Mouse (Mus musculus) liver, adult 2 months (tissue): ENCODE data around the gene Fndc10. TPM values are rescaled to one million over a fixed set of nuclear protein-coding genes. Genes with fewer than 3 reads are reported as not detected.
"Not testable (repeated sequence)": the region's sequence is repeated elsewhere in the genome, so short reads cannot be mapped to it uniquely, and the experiment has no call there.

Source experiments
- DNase-seq: peaks from one replicate; pipeline ENCODE4 v3.0.0-alpha.2; 2011; ENCODE audit warnings: low read depth, low spot score; ENCODE audit errors: extremely low read depth
- H3K27ac ChIP-seq: fragments of 200-500 bp; replicated peaks from 2 replicates; pipeline ENCODE4 v1.5.1; 2012; ENCODE audit warnings: low read depth, mild to moderate bottlenecking, control low read depth, inconsistent platforms, low read length; ENCODE audit not compliant: insufficient read depth
- H3K27me3 ChIP-seq: fragments of 200-500 bp; 2 replicates; pipeline ENCODE4 v1.6.1; 2012; ENCODE audit warnings: mild to moderate bottlenecking, moderate library complexity, low read length, inconsistent platforms; ENCODE audit not compliant: control insufficient read depth, insufficient read depth
- H3K36me3 ChIP-seq: fragments of 200-500 bp; 2 replicates; pipeline ENCODE4 v1.6.1; 2012; ENCODE audit warnings: low read length, inconsistent platforms; ENCODE audit not compliant: control insufficient read depth, insufficient read depth
- H3K4me1 ChIP-seq: fragments of 200-500 bp; 2 replicates; pipeline ENCODE4 v1.6.1; 2011; ENCODE audit warnings: low read length; ENCODE audit not compliant: control insufficient read depth, insufficient read depth
- H3K4me3 ChIP-seq: fragments of 200-500 bp; 2 replicates; pipeline ENCODE4 v1.5.1; 2011; ENCODE audit warnings: low read depth, mild to moderate bottlenecking, control low read depth, low read length, moderate library complexity; ENCODE audit not compliant: insufficient read depth
- H3K79me2 ChIP-seq: fragments of 200-500 bp; 2 replicates; pipeline ENCODE4 v1.6.1; 2012; ENCODE audit warnings: inconsistent platforms, mild to moderate bottlenecking, low read length, moderate library complexity; ENCODE audit not compliant: control insufficient read depth, insufficient read depth
- H3K9ac ChIP-seq: fragments of 200-500 bp; 2 replicates; pipeline ENCODE4 v1.6.1; 2012; ENCODE audit warnings: low read depth, mild to moderate bottlenecking, control low read depth, inconsistent platforms, low read length
- CTCF ChIP-seq: fragments of 200-500 bp; IDR thresholded peaks from 2 replicates; pipeline ENCODE4 v1.5.1; 2011; ENCODE audit warnings: low read depth, low read length, control low read depth
- POLR2A ChIP-seq: fragments of 200-500 bp; IDR thresholded peaks from 2 replicates; pipeline ENCODE4 v1.6.1; 2011; ENCODE audit warnings: low read length, control low read depth; ENCODE audit not compliant: insufficient read depth; ENCODE audit errors: extremely low read depth
- WGBS: fragments of 180-500 bp; shearing (Covaris S2); methylation state at CpG from one replicate; pipeline ENCODE4 v1.1.7; 2018; 5-methylcytosine and 5-hydroxymethylcytosine counted together
- polyA plus RNA-seq: library from polyadenylated mRNA; depleted of rRNA; stranded (reverse); fragments of >200 nt; gene quantifications from 2 replicates; pipeline ENCODE4 v1.2.3, GENCODE M21; 2012
- total RNA-seq: library from RNA; depleted of rRNA; stranded (reverse); fragments of >200 nt; gene quantifications from 2 replicates; pipeline ENCODE4 v1.2.3, GENCODE M21; 2014

Fndc10 gene
- total and polyA plus RNA-seq, 2 experiments = 0.37 to 0.77 TPM

DNA sequence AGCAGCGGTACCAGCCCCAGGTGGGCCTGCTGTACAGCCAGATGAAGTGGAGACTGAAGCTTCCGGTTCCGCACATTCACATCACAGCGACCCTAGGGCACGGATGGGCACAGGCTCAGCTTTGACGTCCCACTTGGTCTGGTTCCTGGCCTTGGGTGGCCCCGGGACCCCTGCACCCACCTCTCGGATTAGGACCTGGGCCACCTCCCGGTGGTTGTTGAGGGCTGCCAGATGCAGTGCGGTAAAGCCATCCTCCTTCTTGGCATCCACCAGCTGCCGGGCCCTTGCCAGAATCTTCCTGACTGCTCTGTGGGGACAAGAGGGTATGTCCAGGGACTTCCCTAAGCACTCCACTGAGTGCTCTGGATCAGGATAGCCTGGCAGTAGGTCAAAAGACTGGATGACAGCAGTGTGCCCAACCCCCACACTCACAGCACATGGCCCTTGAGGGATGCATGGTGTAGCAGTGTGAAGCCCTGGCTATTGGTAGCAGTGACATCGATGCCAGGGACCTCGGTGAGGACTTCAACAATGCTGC lies 37.9 kb upstream of the Fndc10 start:
- Histone ChIP-seq H3K27me3 (no peaks in the 10 kb centered on the region), H3K79me2 (no peaks in the 10 kb centered on the region), H3K36me3 (no peaks in the 10 kb centered on the region; the same call in 1 of the 2 replicates), H3K9ac (no peak overlapping the region), H3K27ac (no peak overlapping the region), H3K4me3 (no peak overlapping the region), H3K4me1 (0 out of 2 replicates have a peak, but pooled peaks cover 2% of the 10 kb centered on the region)
- DNase-seq = no peak
- TF ChIP-seq CTCF (no peak), POLR2A (no peak)
- WGBS = 94% methylated on average over 13 of the region's 13 CpGs

DNA sequence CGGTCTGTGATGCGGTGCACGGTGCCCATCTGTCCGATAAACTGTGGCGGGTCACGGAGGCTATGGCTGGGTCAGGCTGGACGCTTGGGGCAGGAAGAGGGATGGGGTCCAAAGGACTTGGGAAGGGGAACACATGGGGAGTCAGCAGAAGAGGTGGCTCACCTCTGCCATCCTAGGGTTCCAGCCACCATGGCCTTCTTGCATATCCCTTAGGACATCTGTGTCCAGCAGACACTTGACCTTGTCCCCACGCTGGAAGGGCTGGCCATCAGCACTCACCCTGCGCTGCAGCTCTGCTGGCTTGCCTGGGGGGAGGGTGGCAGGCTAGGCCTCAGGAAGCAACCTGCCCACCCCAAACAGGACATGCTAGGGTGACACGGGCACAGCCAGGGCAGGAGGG lies 35.2 kb upstream of the Fndc10 start:
- Histone ChIP-seq H3K79me2 (no peaks in the 10 kb centered on the region), H3K27ac (no peak overlapping the region), H3K36me3 (no peaks in the 10 kb centered on the region; the same call in 1 of the 2 replicates), H3K4me3 (no peak overlapping the region), H3K27me3 (no peaks in the 10 kb centered on the region), H3K4me1 (0 out of 2 replicates have a peak, but pooled peaks cover 2% of the 10 kb centered on the region), H3K9ac (no peak overlapping the region)
- DNase-seq = no peak
- TF ChIP-seq CTCF = no peak
- TF ChIP-seq POLR2A = no peak
- WGBS = 92% methylated on average over 10 of the region's 10 CpGs

DNA sequence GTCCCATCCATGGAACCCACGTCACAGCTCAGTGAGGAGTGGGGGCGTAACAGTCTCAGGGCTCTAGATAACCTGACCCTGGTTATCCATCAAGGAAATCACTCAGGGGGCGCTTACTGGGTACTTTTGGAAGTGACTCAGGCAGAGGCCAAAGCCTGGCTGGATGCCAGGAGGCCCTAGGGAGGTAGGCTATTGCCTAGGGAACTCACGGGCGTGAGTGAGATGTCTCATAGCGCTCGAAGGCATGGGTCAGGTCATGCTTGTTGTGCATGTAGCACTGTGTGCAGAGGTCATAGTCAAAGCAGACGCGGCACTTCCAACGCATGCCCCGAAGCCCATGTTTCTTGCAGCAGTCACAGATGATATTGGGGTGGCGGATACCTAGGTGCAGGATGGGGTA lies 33.5 kb upstream of the Fndc10 start:
- WGBS = 73% methylated on average over 12 of the region's 12 CpGs

DNA sequence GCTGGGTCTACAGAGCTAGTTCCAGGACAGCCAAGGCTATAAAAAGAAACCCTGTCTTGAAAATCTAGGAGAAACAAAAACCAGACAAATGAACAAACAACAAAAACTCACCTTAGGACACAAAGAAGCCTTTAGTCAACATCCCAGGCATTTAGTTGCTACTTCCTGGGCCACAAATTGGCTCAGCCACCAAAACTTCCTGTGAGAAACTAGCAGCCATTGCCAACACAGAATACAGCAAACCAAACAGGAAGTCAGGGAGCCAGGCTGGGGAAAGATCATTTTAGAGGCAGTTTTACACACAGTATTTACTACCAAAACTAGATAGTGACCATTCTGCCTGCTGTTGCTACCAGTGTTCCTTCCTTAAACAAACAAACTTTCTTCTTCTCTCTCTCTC lies 27.2 kb upstream of the Fndc10 start:
- DNase-seq = peak; percentile 36
- no peak for TF ChIP-seq POLR2A
- no peak for TF ChIP-seq CTCF
- no peaks in the 10 kb centered on the region for H3K27me3 ChIP-seq
- H3K4me3 ChIP-seq = no peak overlapping the region
- peaks cover 5% of the 10 kb centered on the region for H3K4me1 ChIP-seq
- H3K27ac ChIP-seq = no peak overlapping the region
- H3K36me3 ChIP-seq = no peaks in the 10 kb centered on the region
- H3K79me2 ChIP-seq = peaks cover 6% of the 10 kb centered on the region; the same call in 1 of the 2 replicates
- no peak overlapping the region for H3K9ac ChIP-seq

More for the DNA sequence above, 33.5 kb upstream of the Fndc10 start:
- H3K27ac ChIP-seq = no peak overlapping the region
- H3K4me3 ChIP-seq = no peak overlapping the region
- TF ChIP-seq POLR2A (no peak), CTCF (no peak)
- H3K36me3 ChIP-seq = no peaks in the 10 kb centered on the region; the same call in 1 of the 2 replicates
- no peak overlapping the region for H3K9ac ChIP-seq
- H3K27me3 ChIP-seq = no peaks in the 10 kb centered on the region
- no peak for DNase-seq
- H3K79me2 ChIP-seq = no peaks in the 10 kb centered on the region
- no peaks in the 10 kb centered on the region for H3K4me1 ChIP-seq

DNA sequence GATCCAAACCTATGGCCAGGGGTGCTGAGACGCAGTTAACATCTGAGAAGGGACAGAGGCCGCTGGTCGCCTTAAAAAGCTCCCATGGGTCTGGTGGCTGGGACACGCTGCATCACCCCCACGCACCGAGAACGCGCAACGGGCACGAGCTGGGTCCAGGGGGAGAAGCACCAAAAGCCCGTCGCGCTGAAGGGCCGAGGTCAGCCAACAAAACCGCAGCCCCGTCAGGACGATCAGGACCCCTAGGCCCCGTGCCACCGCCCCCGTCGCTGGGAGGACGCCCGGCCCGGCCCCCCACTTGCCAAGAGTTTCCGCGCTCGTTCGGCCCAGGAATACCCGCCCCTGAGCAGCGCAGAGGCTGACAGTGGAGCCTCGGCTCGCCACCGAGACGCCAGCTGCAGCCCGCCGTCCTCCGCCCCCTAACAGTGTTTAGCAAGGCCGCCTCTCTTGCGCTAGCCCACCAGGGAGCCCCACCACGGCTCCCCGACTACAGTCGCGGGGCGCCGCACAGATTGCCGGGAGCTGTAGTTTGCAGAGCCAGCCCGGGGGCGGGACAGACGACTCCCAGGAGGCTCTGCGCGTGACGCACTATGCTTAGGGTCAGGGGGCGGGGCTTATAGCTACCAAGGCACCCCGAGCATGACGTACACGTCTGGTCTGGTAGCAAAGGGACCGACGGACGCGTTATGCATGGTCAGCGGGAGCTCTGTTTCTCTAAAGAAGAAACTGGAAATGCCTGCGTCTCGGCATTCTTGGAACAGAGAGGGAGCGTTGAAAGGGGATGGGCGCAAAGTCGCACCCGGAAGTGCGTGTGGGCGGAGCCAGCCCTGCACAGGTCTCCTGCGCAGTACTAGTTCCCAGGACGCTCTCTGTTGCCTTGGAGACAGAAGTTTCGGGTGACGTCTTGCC lies 25.2 kb upstream of the Fndc10 start, which contains the start of gene Mib2:
TSS of gene Mib2 (minus strand) at position 510 of the 909 bp plus-strand sequence.
- TF ChIP-seq CTCF (no peak), POLR2A (no peak)

DNA sequence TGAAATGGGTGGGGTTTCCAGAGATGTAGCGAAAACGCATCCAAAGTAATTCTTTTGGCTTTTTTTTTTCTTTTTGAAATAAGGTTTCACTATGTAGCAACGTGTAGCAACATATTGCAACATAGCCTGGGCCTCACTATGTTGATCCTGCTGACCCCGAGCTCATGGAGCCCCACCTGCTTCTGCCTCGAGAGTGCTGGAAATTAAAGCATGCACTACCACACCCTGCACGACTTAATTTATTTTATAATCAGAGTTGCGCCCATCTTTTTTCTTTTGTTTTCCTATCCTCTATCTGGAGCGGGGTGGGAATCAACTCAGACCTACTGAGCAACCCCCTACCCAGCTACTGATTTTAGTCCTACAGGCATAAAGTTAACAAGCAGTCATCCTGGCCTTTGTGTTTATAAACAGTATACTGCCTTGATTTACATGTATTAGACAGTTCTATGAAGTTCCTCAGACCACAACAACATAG lies 24.5 kb upstream of the Fndc10 start:
- DNase-seq = no peak
- H3K9ac ChIP-seq = no peak overlapping the region
- WGBS = under 1% methylated on average over 8 of the region's 8 CpGs
- H3K4me1 ChIP-seq = peaks cover 5% of the 10 kb centered on the region
- peaks cover 6% of the 10 kb centered on the region; the same call in 1 of the 2 replicates for H3K79me2 ChIP-seq
- TF ChIP-seq CTCF (no peak), POLR2A (no peak)
- peak overlapping the region; percentile 69 for H3K4me3 ChIP-seq
- H3K27me3 ChIP-seq = no peaks in the 10 kb centered on the region
- H3K27ac ChIP-seq = no peak overlapping the region
- H3K36me3 ChIP-seq = no peaks in the 10 kb centered on the region

More for the DNA sequence above, 25.2 kb upstream of the Fndc10 start, which contains the start of gene Mib2:
- peak; percentile 89 for DNase-seq
- H3K4me3 ChIP-seq = peak within 1 kb of the TSS; percentile 69
- no peaks in the 10 kb centered on the region for H3K36me3 ChIP-seq
- peaks cover 5% of the 10 kb centered on the region for H3K4me1 ChIP-seq
- H3K27ac ChIP-seq = peak within 1 kb of the TSS; percentile 65
- no peaks in the 10 kb centered on the region for H3K27me3 ChIP-seq
- peaks cover 6% of the 10 kb centered on the region; the same call in 1 of the 2 replicates for H3K79me2 ChIP-seq
- H3K9ac ChIP-seq = peak within 1 kb of the TSS; percentile 75
- WGBS = under 1% methylated on average over 72 of the region's 73 CpGs

DNA sequence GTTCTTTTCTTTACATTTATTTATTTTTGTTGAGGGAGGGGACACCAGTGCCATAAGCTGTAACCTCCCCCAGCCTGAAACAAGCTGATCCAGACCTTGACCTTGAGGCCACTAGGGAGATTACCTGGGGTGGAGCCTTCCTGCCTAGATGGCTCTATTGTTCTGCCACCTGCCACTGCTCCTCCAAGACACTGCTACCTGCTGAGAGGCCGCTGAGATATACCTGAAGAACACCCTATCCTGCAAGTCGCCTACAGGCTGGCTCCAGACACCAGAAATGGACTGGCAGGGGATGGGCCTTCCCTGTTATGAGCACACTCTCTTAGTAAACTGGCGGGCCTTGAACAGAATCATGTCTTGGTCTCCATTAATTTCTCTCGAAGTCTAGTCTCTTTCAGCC lies 23.9 kb upstream of the Fndc10 start:
- not testable (repeated sequence) for H3K4me3 ChIP-seq, H3K4me1 ChIP-seq, H3K36me3 ChIP-seq, H3K79me2 ChIP-seq, H3K9ac ChIP-seq, H3K27ac ChIP-seq, DNase-seq, H3K27me3 ChIP-seq
- 90% methylated on average over 4 of the region's 4 CpGs for WGBS
